Mouse (Mus musculus): Measurements from ENCODE around the gene Pnpla2. TPM values are rescaled to one million over a fixed set of nuclear protein-coding genes. Genes with fewer than 3 reads are reported as not detected.

Pnpla2 gene
- polyA plus RNA-seq, 1 experiment from 2014 or later: 20.4 TPM

DNA sequence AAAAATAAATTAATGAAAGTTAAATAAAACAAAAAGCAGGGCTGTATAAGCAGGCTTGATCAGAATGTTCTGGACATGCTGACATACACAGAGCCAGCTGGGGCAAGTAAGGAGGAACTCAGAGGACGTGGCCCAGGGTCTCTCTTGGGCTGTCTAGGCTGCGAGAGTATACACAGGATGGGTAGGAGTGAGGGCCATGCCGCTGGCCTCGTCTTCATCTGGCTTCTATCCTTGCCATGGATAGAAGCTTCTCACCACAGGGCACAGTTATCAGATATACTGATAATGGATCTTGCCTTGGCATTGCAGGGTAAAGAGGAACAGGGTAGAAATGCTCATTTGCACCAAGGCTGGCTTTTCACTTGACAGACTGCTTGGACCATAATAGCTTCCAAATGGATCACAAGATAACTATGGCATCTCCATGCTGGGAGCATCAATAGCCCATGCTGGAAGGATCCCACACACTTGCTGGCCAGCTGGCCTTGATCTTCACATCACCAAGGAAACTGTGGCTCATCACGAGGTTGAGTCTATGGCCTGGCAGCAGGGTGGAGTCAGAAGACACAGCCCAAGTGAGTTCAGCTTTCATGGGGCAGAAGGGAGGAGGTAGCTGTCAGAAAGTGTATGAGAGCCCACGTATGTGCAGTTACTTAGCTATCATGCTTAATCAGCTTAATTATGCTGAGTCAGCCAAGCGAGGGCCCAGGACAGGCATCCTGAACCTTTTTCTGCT lies 47.0 kb downstream of the Pnpla2 start:
- no peak overlapping the region for H3K27ac ChIP-seq (replicated peaks; ENCODE audit: low read depth, low read length)
- no peak overlapping the region for H3K4me3 ChIP-seq (ENCODE audit: low read depth, low read length)
- no peaks in the 10 kb centered on the region for H3K9me3 ChIP-seq (ENCODE audit: control insufficient read depth, low read length)
- DNase-seq (ENCODE audit: low spot score) (no peak), ATAC-seq (ENCODE audit: low read depth) (no peak)
- no peaks in the 10 kb centered on the region for H3K27me3 ChIP-seq (replicated peaks; ENCODE audit: control insufficient read depth, insufficient read depth, low read length)
- peaks cover 5% of the 10 kb centered on the region; the same call in 1 of the 2 replicates for H3K36me3 ChIP-seq (ENCODE audit: control insufficient read depth, insufficient read depth, low read length)
- WGBS: 86% methylated on average over 7 of the region's 7 CpGs
- H3K4me1 ChIP-seq (ENCODE audit: control insufficient read depth, insufficient read depth, low read length): no peaks in the 10 kb centered on the region
- no peak overlapping the region for H3K9ac ChIP-seq (ENCODE audit: low read depth, low read length)
- H3K4me2 ChIP-seq (ENCODE audit: low read depth, low read length): no peak overlapping the region

DNA sequence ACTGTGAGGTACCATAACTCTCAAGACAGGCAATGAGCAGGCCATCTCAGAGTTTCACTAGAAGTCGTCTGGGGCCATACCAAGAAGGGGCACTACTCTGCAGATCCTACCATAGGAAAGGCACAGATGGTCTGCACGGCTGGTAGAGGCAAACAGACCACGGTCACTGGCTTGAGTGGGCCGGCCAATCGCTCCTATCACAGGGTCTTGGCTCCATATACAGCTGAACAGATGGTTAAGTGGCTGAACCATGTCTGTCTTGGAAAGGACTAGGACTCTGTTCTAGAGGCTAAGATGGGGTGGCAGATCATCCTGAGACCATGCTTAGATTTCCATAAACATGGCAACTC lies 47.5 kb downstream of the Pnpla2 start:
- no peaks in the 10 kb centered on the region for H3K9me3 ChIP-seq (ENCODE audit: control insufficient read depth, low read length)
- no peaks in the 10 kb centered on the region for H3K27me3 ChIP-seq (replicated peaks; ENCODE audit: control insufficient read depth, insufficient read depth, low read length)
- 91% methylated on average over 5 of the region's 5 CpGs for WGBS
- H3K36me3 ChIP-seq (ENCODE audit: control insufficient read depth, insufficient read depth, low read length): peaks cover 5% of the 10 kb centered on the region; the same call in 1 of the 2 replicates
- H3K4me3 ChIP-seq (ENCODE audit: low read depth, low read length): no peak overlapping the region
- DNase-seq (ENCODE audit: low spot score) (no peak), ATAC-seq (ENCODE audit: low read depth) (no peak)
- no peaks in the 10 kb centered on the region for H3K4me1 ChIP-seq (ENCODE audit: control insufficient read depth, insufficient read depth, low read length)
- no peak overlapping the region for H3K4me2 ChIP-seq (ENCODE audit: low read depth, low read length)
- no peak overlapping the region for H3K27ac ChIP-seq (replicated peaks; ENCODE audit: low read depth, low read length)
- no peak overlapping the region for H3K9ac ChIP-seq (ENCODE audit: low read depth, low read length)

GRCm38 (mm10) chr7:141506278-141506677 lies 51.3 kb downstream of the Pnpla2 start:
- Histone ChIP-seq H3K36me3 (ENCODE audit: control insufficient read depth, insufficient read depth, low read length) (peaks cover 3% of the 10 kb centered on the region; the same call in 1 of the 2 replicates), H3K4me2 (ENCODE audit: low read depth, low read length) (no peak overlapping the region), H3K4me3 (ENCODE audit: low read depth, low read length) (no peak overlapping the region), H3K27me3 (replicated peaks; ENCODE audit: control insufficient read depth, insufficient read depth, low read length) (no peaks in the 10 kb centered on the region), H3K4me1 (ENCODE audit: control insufficient read depth, insufficient read depth, low read length) (no peaks in the 10 kb centered on the region), H3K27ac (replicated peaks; ENCODE audit: low read depth, low read length) (no peak overlapping the region), H3K9ac (ENCODE audit: low read depth, low read length) (no peak overlapping the region), H3K9me3 (ENCODE audit: control insufficient read depth, low read length) (no peaks in the 10 kb centered on the region)
- ATAC-seq (ENCODE audit: low read depth) (no peak), DNase-seq (ENCODE audit: low spot score) (no peak)
- WGBS: 77% methylated on average over 2 of the region's 2 CpGs

GRCm38 (mm10) chr7:141508160-141508559 lies 53.2 kb downstream of the Pnpla2 start:
- Histone ChIP-seq H3K9ac (ENCODE audit: low read depth, low read length) (no peak overlapping the region), H3K4me2 (ENCODE audit: low read depth, low read length) (no peak overlapping the region), H3K4me3 (ENCODE audit: low read depth, low read length) (no peak overlapping the region), H3K9me3 (ENCODE audit: control insufficient read depth, low read length) (no peaks in the 10 kb centered on the region), H3K4me1 (ENCODE audit: control insufficient read depth, insufficient read depth, low read length) (no peaks in the 10 kb centered on the region), H3K27ac (replicated peaks; ENCODE audit: low read depth, low read length) (no peak overlapping the region), H3K36me3 (ENCODE audit: control insufficient read depth, insufficient read depth, low read length) (peaks cover 11% of the 10 kb centered on the region; the same call in 1 of the 2 replicates), H3K27me3 (replicated peaks; ENCODE audit: control insufficient read depth, insufficient read depth, low read length) (no peaks in the 10 kb centered on the region)
- DNase-seq (ENCODE audit: low spot score) (no peak), ATAC-seq (ENCODE audit: low read depth) (peak; percentile 37; the same call in 1 of the 2 replicates)

DNA sequence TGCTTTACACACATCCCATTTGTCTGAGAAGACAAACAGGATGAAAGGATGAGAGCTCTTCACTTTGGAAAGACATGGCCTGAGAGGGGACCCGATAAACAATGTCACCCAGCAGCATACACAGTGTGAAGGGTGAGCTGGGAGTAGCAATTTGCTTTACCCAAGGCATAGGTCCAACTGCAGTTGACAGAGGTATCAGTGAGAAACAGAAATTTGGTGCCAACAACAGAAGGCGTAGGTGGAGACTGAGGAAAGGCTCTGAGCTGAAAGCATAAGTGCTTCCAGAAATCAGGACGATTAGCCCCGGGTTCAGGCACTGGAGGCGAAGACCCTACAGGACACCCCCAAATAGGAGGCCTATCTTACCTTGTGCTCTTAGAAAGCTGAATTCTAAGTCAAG lies 55.2 kb downstream of the Pnpla2 start:
- Histone ChIP-seq H3K9me3 (ENCODE audit: control insufficient read depth, low read length) (no peaks in the 10 kb centered on the region), H3K4me1 (ENCODE audit: control insufficient read depth, insufficient read depth, low read length) (no peaks in the 10 kb centered on the region), H3K4me2 (ENCODE audit: low read depth, low read length) (no peak overlapping the region), H3K27ac (replicated peaks; ENCODE audit: low read depth, low read length) (no peak overlapping the region), H3K27me3 (replicated peaks; ENCODE audit: control insufficient read depth, insufficient read depth, low read length) (no peaks in the 10 kb centered on the region), H3K9ac (ENCODE audit: low read depth, low read length) (no peak overlapping the region), H3K4me3 (ENCODE audit: low read depth, low read length) (no peak overlapping the region), H3K36me3 (ENCODE audit: control insufficient read depth, insufficient read depth, low read length) (peaks cover 27% of the 10 kb centered on the region)
- ATAC-seq (ENCODE audit: low read depth) (no peak), DNase-seq (ENCODE audit: low spot score) (no peak)
- 81% methylated on average over 5 of the region's 5 CpGs for WGBS

Other genes starting within 250 kb of the Pnpla2 start
- 1.3 and 1.5 TPM in 2 replicates for gene Lmntd2, start 241.1 kb upstream of the Pnpla2 start, polyA plus RNA-seq (2014; fragmentation: Nextera tagmentation; extraction: Ambion mirVana)
- 26.7 and 30.2 TPM in 2 replicates for gene Rassf7, start 239.3 kb upstream of the Pnpla2 start, polyA plus RNA-seq (2014; fragmentation: Nextera tagmentation; extraction: Ambion mirVana)
- gene Phrf1, start 226.4 kb upstream of the Pnpla2 start, polyA plus RNA-seq (2014; fragmentation: Nextera tagmentation; extraction: Ambion mirVana): 59.8 and 62.7 TPM in 2 replicates
- 2.3 and 2.4 TPM in 2 replicates for gene Irf7, start 188.7 kb upstream of the Pnpla2 start, polyA plus RNA-seq (2014; fragmentation: Nextera tagmentation; extraction: Ambion mirVana)
- gene Cdhr5, start 178.4 kb upstream of the Pnpla2 start, polyA plus RNA-seq (2014; fragmentation: Nextera tagmentation; extraction: Ambion mirVana): 0.21 TPM in 1 of 2 replicates, not detected in the other
- 9.9 and 13.8 TPM in 2 replicates for gene Sct, start 176.1 kb upstream of the Pnpla2 start, polyA plus RNA-seq (2014; fragmentation: Nextera tagmentation; extraction: Ambion mirVana)
- 0.81 and 1.3 TPM in 2 replicates for gene Drd4, start 163.2 kb upstream of the Pnpla2 start, polyA plus RNA-seq (2014; fragmentation: Nextera tagmentation; extraction: Ambion mirVana)
- gene Deaf1, start 127.5 kb upstream of the Pnpla2 start, polyA plus RNA-seq (2014; fragmentation: Nextera tagmentation; extraction: Ambion mirVana): 72.7 and 82.7 TPM in 2 replicates
- gene Tmem80, start 127.5 kb upstream of the Pnpla2 start, polyA plus RNA-seq (2014; fragmentation: Nextera tagmentation; extraction: Ambion mirVana): 21.1 and 27.7 TPM in 2 replicates
- gene Eps8l2, start 116.3 kb upstream of the Pnpla2 start, polyA plus RNA-seq (2014; fragmentation: Nextera tagmentation; extraction: Ambion mirVana): 12.0 and 13.6 TPM in 2 replicates
- 248 and 250 TPM in 2 replicates for gene Taldo1, start 63.0 kb upstream of the Pnpla2 start, polyA plus RNA-seq (2014; fragmentation: Nextera tagmentation; extraction: Ambion mirVana)
- 37.1 and 51.1 TPM in 2 replicates for gene Gatd1, start 41.1 kb upstream of the Pnpla2 start, polyA plus RNA-seq (2014; fragmentation: Nextera tagmentation; extraction: Ambion mirVana)
- gene Cend1, start 25.7 kb upstream of the Pnpla2 start, polyA plus RNA-seq (2014; fragmentation: Nextera tagmentation; extraction: Ambion mirVana): 2.8 and 4.5 TPM in 2 replicates
- gene Slc25a22, start 17.3 kb upstream of the Pnpla2 start, polyA plus RNA-seq (2014; fragmentation: Nextera tagmentation; extraction: Ambion mirVana): 29.1 and 30.7 TPM in 2 replicates
- 7.1 and 7.4 TPM in 2 replicates for gene Pidd1, start 11.2 kb upstream of the Pnpla2 start, polyA plus RNA-seq (2014; fragmentation: Nextera tagmentation; extraction: Ambion mirVana)
- 1,283 and 1,386 TPM in 2 replicates for gene Rplp2, start 7.8 kb upstream of the Pnpla2 start, polyA plus RNA-seq (2014; fragmentation: Nextera tagmentation; extraction: Ambion mirVana)
- gene Cracr2b, start 5.9 kb downstream of the Pnpla2 start, polyA plus RNA-seq (2014; fragmentation: Nextera tagmentation; extraction: Ambion mirVana): 6.6 and 10.3 TPM in 2 replicates
- gene Cd151, start 12.2 kb downstream of the Pnpla2 start, polyA plus RNA-seq (2014; fragmentation: Nextera tagmentation; extraction: Ambion mirVana): 54.9 and 60.7 TPM in 2 replicates
- gene Polr2l, start 19.9 kb downstream of the Pnpla2 start, polyA plus RNA-seq (2014; fragmentation: Nextera tagmentation; extraction: Ambion mirVana): 59.3 and 65.2 TPM in 2 replicates
- gene Tspan4, start 20.0 kb downstream of the Pnpla2 start, polyA plus RNA-seq (2014; fragmentation: Nextera tagmentation; extraction: Ambion mirVana): 85.1 and 86.2 TPM in 2 replicates
- 47.4 and 47.9 TPM in 2 replicates for gene Chid1, start 84.7 kb downstream of the Pnpla2 start, polyA plus RNA-seq (2014; fragmentation: Nextera tagmentation; extraction: Ambion mirVana)
- 68.0 and 73.8 TPM in 2 replicates for gene Ap2a2, start 107.0 kb downstream of the Pnpla2 start, polyA plus RNA-seq (2014; fragmentation: Nextera tagmentation; extraction: Ambion mirVana)
- gene Muc6, start 200.1 kb downstream of the Pnpla2 start, polyA plus RNA-seq (2014; fragmentation: Nextera tagmentation; extraction: Ambion mirVana): 0.17 and 0.19 TPM in 2 replicates
- gene Muc2, start 235.1 kb downstream of the Pnpla2 start, polyA plus RNA-seq (2014; fragmentation: Nextera tagmentation; extraction: Ambion mirVana): 0.68 and 1.3 TPM in 2 replicates